Mouse (Mus musculus) spleen, postnatal 14 days (tissue): ENCODE measurements around the gene Abt1.

Experiments
- DNase-seq, 2 experiments: peaks; one replicate each; pipeline ENCODE4 v3.0.0; 2021 to 2022; ENCODE audit warnings: low spot score in 2 of 2

Gene Abt1

GRCm38 (mm10) chr13:23438521-23438920 lies 14.9 kb upstream of the Abt1 start:
- DNase-seq, result no peak

GRCm38 (mm10) chr13:23437908-23438307 lies 14.2 kb upstream of the Abt1 start:
- DNase-seq, result peak; percentile 83 to 85

- peak; percentile 54 to 63 for DNase-seq
Measured at GRCm38 (mm10) chr13:23436861-23437822, 13.5 kb upstream of the Abt1 start.

GRCm38 (mm10) chr13:23436231-23436661 lies 12.6 kb upstream of the Abt1 start:
- DNase-seq, result no peak

GRCm38 (mm10) chr13:23435676-23436075 lies 12.0 kb upstream of the Abt1 start:
- DNase-seq, result no peak

- no peak for DNase-seq
Measured at GRCm38 (mm10) chr13:23435241-23435640, 11.6 kb upstream of the Abt1 start.

GRCm38 (mm10) chr13:23434426-23434825 lies 10.8 kb upstream of the Abt1 start:
- DNase-seq, result no peak

GRCm38 (mm10) chr13:23433801-23434200 lies 10.1 kb upstream of the Abt1 start:
- DNase-seq, result no peak

GRCm38 (mm10) chr13:23433206-23433605 lies 9.5 kb upstream of the Abt1 start:
- no peak for DNase-seq

- peak; percentile 83 to 95 for DNase-seq
Measured at GRCm38 (mm10) chr13:23432562-23433201, 9.0 kb upstream of the Abt1 start.

- DNase-seq, result peak; percentile 64 to 75
Measured at GRCm38 (mm10) chr13:23431351-23431771, 7.7 kb upstream of the Abt1 start.

GRCm38 (mm10) chr13:23430734-23431133 lies 7.1 kb upstream of the Abt1 start:
- DNase-seq, result peak; percentile 47 to 71

- no peak for DNase-seq
Measured at GRCm38 (mm10) chr13:23429771-23430380, 6.2 kb upstream of the Abt1 start.

- no peak for DNase-seq
Measured at GRCm38 (mm10) chr13:23428166-23428993, 4.7 kb upstream of the Abt1 start.

GRCm38 (mm10) chr13:23427401-23427910 lies 3.8 kb upstream of the Abt1 start:
- no peak for DNase-seq

GRCm38 (mm10) chr13:23426922-23427321 lies 3.3 kb upstream of the Abt1 start:
- DNase-seq, result no peak

GRCm38 (mm10) chr13:23426335-23426734 lies 2.7 kb upstream of the Abt1 start:
- DNase-seq, result no peak

GRCm38 (mm10) chr13:23425505-23425904 lies 1.8 kb upstream of the Abt1 start:
- no peak for DNase-seq

- DNase-seq, result peak; percentile 79 to 85
Measured at GRCm38 (mm10) chr13:23424494-23425325, 1.0 kb upstream of the Abt1 start.

GRCm38 (mm10) chr13:23424052-23424380 lies 350 bp upstream of the Abt1 start:
- no peak for DNase-seq
